Mouse (Mus musculus): ENCODE data around the gene Dennd1a. TPM values are rescaled to one million over a fixed set of nuclear protein-coding genes. Genes with fewer than 3 reads are reported as not detected.
A peak's percentile ranks its signal among the peaks of the same experiment; 100 is the strongest.

The Dennd1a gene
- total RNA-seq, 2 experiments from 2014 or later: 80.3 to 86.5 TPM

GRCm38 (mm10) chr2:38111655-38112351 lies 175.4 kb downstream of the Dennd1a start:
- TF ChIP-seq CTCF (conservative IDR thresholded peaks at IDR 0.05): peak; percentile 26; the same call in 1 of the 2 replicates
- H3K4me3 ChIP-seq: no peak overlapping the region
- peak; percentile 29 to 68 for DNase-seq (ENCODE audit: low spot score in 2 of 2)
- peak overlapping the region; percentile 80 for H3K27ac ChIP-seq

- DNase-seq (ENCODE audit: low spot score in 2 of 2): peak in 1 of 2 experiments; percentile 29
- TF ChIP-seq CTCF (conservative IDR thresholded peaks at IDR 0.05): no peak
- Histone ChIP-seq H3K4me3 (no peak overlapping the region), H3K27ac (peak overlapping the region; percentile 79)
Observed at GRCm38 (mm10) chr2:38108586-38108985, 178.6 kb downstream of the Dennd1a start.

- Histone ChIP-seq H3K4me3 (no peak overlapping the region), H3K27ac (no peak overlapping the region)
- DNase-seq (ENCODE audit: low spot score in 2 of 2): no peak
- no peak for TF ChIP-seq CTCF (conservative IDR thresholded peaks at IDR 0.05)
Observed at GRCm38 (mm10) chr2:38102674-38103073, 184.5 kb downstream of the Dennd1a start.

GRCm38 (mm10) chr2:38100289-38100688 lies 186.9 kb downstream of the Dennd1a start:
- no peak overlapping the region for H3K4me3 ChIP-seq
- TF ChIP-seq CTCF (conservative IDR thresholded peaks at IDR 0.05): no peak
- peak in 1 of 2 experiments; percentile 21 for DNase-seq (ENCODE audit: low spot score in 2 of 2)
- peak overlapping the region; percentile 80 for H3K27ac ChIP-seq

- no peak for DNase-seq (ENCODE audit: low spot score in 2 of 2)
- Histone ChIP-seq H3K4me3 (no peak overlapping the region), H3K27ac (peak overlapping the region; percentile 80)
- no peak for TF ChIP-seq CTCF (conservative IDR thresholded peaks at IDR 0.05)
Observed at GRCm38 (mm10) chr2:38099120-38099773, 187.9 kb downstream of the Dennd1a start.

GRCm38 (mm10) chr2:38097469-38097868 lies 189.7 kb downstream of the Dennd1a start:
- no peak for TF ChIP-seq CTCF (conservative IDR thresholded peaks at IDR 0.05)
- Histone ChIP-seq H3K4me3 (no peak overlapping the region), H3K27ac (peak overlapping the region; percentile 77)
- DNase-seq (ENCODE audit: low spot score in 2 of 2): no peak

- H3K27ac ChIP-seq: no peak overlapping the region; the same call in 1 of the 2 replicates
- no peak for TF ChIP-seq CTCF (conservative IDR thresholded peaks at IDR 0.05)
- DNase-seq (ENCODE audit: low spot score in 2 of 2): no peak
- H3K4me3 ChIP-seq: no peak overlapping the region
Observed at GRCm38 (mm10) chr2:38096328-38096727, 190.9 kb downstream of the Dennd1a start.

- no peak for DNase-seq (ENCODE audit: low spot score in 2 of 2)
- TF ChIP-seq CTCF (conservative IDR thresholded peaks at IDR 0.05): no peak
- no peak overlapping the region for H3K27ac ChIP-seq
- no peak overlapping the region for H3K4me3 ChIP-seq
Observed at GRCm38 (mm10) chr2:38094380-38095163, 192.6 kb downstream of the Dennd1a start.

- no peak overlapping the region for H3K27ac ChIP-seq
- no peak for TF ChIP-seq CTCF (conservative IDR thresholded peaks at IDR 0.05)
- no peak overlapping the region for H3K4me3 ChIP-seq
- DNase-seq (ENCODE audit: low spot score in 2 of 2): no peak
Observed at GRCm38 (mm10) chr2:38093968-38094367, 193.2 kb downstream of the Dennd1a start.

- TF ChIP-seq CTCF (conservative IDR thresholded peaks at IDR 0.05): no peak
- DNase-seq (ENCODE audit: low spot score in 2 of 2): no peak
- Histone ChIP-seq H3K27ac (no peak overlapping the region), H3K4me3 (no peak overlapping the region)
Observed at GRCm38 (mm10) chr2:38093242-38093641, 193.9 kb downstream of the Dennd1a start.

- no peak for DNase-seq (ENCODE audit: low spot score in 2 of 2)
- no peak for TF ChIP-seq CTCF (conservative IDR thresholded peaks at IDR 0.05)
- H3K27ac ChIP-seq: no peak overlapping the region
- H3K4me3 ChIP-seq: no peak overlapping the region
Observed at GRCm38 (mm10) chr2:38088346-38088745, 198.8 kb downstream of the Dennd1a start.

- no peak for DNase-seq (ENCODE audit: low spot score in 2 of 2)
- no peak overlapping the region for H3K4me3 ChIP-seq
- no peak for TF ChIP-seq CTCF (conservative IDR thresholded peaks at IDR 0.05)
Observed at GRCm38 (mm10) chr2:38085058-38085457, 202.1 kb downstream of the Dennd1a start.

GRCm38 (mm10) chr2:38083251-38083650 lies 203.9 kb downstream of the Dennd1a start:
- no peak overlapping the region for H3K27ac ChIP-seq

More at GRCm38 (mm10) chr2:38085058-38085457, 202.1 kb downstream of the Dennd1a start:
- no peak overlapping the region for H3K27ac ChIP-seq

More at GRCm38 (mm10) chr2:38083251-38083650, 203.9 kb downstream of the Dennd1a start:
- H3K4me3 ChIP-seq: no peak overlapping the region
- DNase-seq (ENCODE audit: low spot score in 2 of 2): no peak
- no peak for TF ChIP-seq CTCF (conservative IDR thresholded peaks at IDR 0.05)
